Mouse (Mus musculus): ENCODE data around the gene Vsnl1.

GRCm38 (mm10) chr12:11345963-11346362, 90.5 kb downstream of the Vsnl1 start:
- TF ChIP-seq POLR2A (IDR thresholded peaks at IDR 0.05; ENCODE audit: extremely low read depth, insufficient read depth, low read length) (no peak), CTCF (IDR thresholded peaks at IDR 0.05; ENCODE audit: low read depth, low read length) (no peak)
